Mouse (Mus musculus) gastrocnemius, adult 18-20 months (tissue): ENCODE data around the gene Bahd1. TPM values are rescaled to one million over a fixed set of nuclear protein-coding genes. Genes with fewer than 3 reads are reported as not detected.

Experiments used
- DNase-seq: peaks from one replicate; pipeline ENCODE4 v3.0.0; 2021; ENCODE audit warnings: low spot score
- total RNA-seq, 2 experiments: library from RNA; stranded (reverse); gene quantifications; 2 replicates each; pipeline ENCODE4 v1.2.3; 2021

The Bahd1 gene
- total RNA-seq, 2 experiments from 2014 or later, result 4.5 to 6.0 TPM

- no peak for DNase-seq
Measured at GRCm38 (mm10) chr2:118897808-118898207, 2.4 kb upstream of the Bahd1 start.

GRCm38 (mm10) chr2:118898771-118899170 is 1.4 kb upstream of the Bahd1 start:
- no peak for DNase-seq

GRCm38 (mm10) chr2:118899306-118899705 is 871 bp upstream of the Bahd1 start:
- DNase-seq, result no peak

- no peak for DNase-seq
Measured at GRCm38 (mm10) chr2:118900826-118901140, 606 bp downstream of the Bahd1 start.

- DNase-seq, result peak; percentile 98
Measured at GRCm38 (mm10) chr2:118901175-118902031, 1.2 kb downstream of the Bahd1 start.

- DNase-seq, result peak; percentile 27
Measured at GRCm38 (mm10) chr2:118902051-118903025, 2.2 kb downstream of the Bahd1 start.

GRCm38 (mm10) chr2:118903333-118903741 is 3.2 kb downstream of the Bahd1 start:
- DNase-seq, result no peak

GRCm38 (mm10) chr2:118905433-118906117 is 5.4 kb downstream of the Bahd1 start:
- DNase-seq, result no peak

GRCm38 (mm10) chr2:118906118-118906492 is 5.9 kb downstream of the Bahd1 start:
- no peak for DNase-seq

GRCm38 (mm10) chr2:118907781-118908180 is 7.6 kb downstream of the Bahd1 start:
- DNase-seq, result no peak

- DNase-seq, result no peak
Measured at GRCm38 (mm10) chr2:118909151-118909550, 9.0 kb downstream of the Bahd1 start.

GRCm38 (mm10) chr2:118910605-118911278 is 10.6 kb downstream of the Bahd1 start:
- no peak for DNase-seq

- DNase-seq, result no peak
Measured at GRCm38 (mm10) chr2:118912706-118913105, 12.5 kb downstream of the Bahd1 start.

- DNase-seq, result no peak
Measured at GRCm38 (mm10) chr2:118913551-118914276, 13.5 kb downstream of the Bahd1 start.

GRCm38 (mm10) chr2:118914685-118915084 is 14.5 kb downstream of the Bahd1 start:
- no peak for DNase-seq

- DNase-seq, result no peak
Measured at GRCm38 (mm10) chr2:118916436-118916835, 16.3 kb downstream of the Bahd1 start.

- no peak for DNase-seq
Measured at GRCm38 (mm10) chr2:118918543-118918942, 18.4 kb downstream of the Bahd1 start.

GRCm38 (mm10) chr2:118920428-118920827 is 20.3 kb downstream of the Bahd1 start:
- no peak for DNase-seq

GRCm38 (mm10) chr2:118925952-118926351 is 25.8 kb downstream of the Bahd1 start:
- DNase-seq, result no peak

GRCm38 (mm10) chr2:118926361-118926997 is 26.3 kb downstream of the Bahd1 start, which contains the start of gene Chst14:
TSS of gene Chst14 (plus strand) at chr2:118926496.
- DNase-seq, result peak; percentile 68
